Mouse (Mus musculus): ENCODE results near the gene Ints4.

Ints4 gene

GRCm38 (mm10) chr7:97535531-97535930, 54.8 kb downstream of the Ints4 start:
- DNase-seq (ENCODE audit: extremely low read depth, low read depth, low spot score) = no peak

- DNase-seq (ENCODE audit: extremely low read depth, low read depth, low spot score) = no peak
Observed at GRCm38 (mm10) chr7:97536571-97536970, 55.8 kb downstream of the Ints4 start.

GRCm38 (mm10) chr7:97546462-97546861, 65.7 kb downstream of the Ints4 start:
- no peak for DNase-seq (ENCODE audit: extremely low read depth, low read depth, low spot score)

- DNase-seq (ENCODE audit: extremely low read depth, low read depth, low spot score) = no peak
Observed at GRCm38 (mm10) chr7:97549301-97549700, 68.5 kb downstream of the Ints4 start.

GRCm38 (mm10) chr7:97550673-97551072, 69.9 kb downstream of the Ints4 start:
- no peak for DNase-seq (ENCODE audit: extremely low read depth, low read depth, low spot score)

GRCm38 (mm10) chr7:97563576-97563975, 82.8 kb downstream of the Ints4 start:
- no peak for DNase-seq (ENCODE audit: extremely low read depth, low read depth, low spot score)

GRCm38 (mm10) chr7:97569372-97569771, 88.6 kb downstream of the Ints4 start:
- no peak for DNase-seq (ENCODE audit: extremely low read depth, low read depth, low spot score)

- no peak for DNase-seq (ENCODE audit: extremely low read depth, low read depth, low spot score)
Observed at GRCm38 (mm10) chr7:97570389-97570788, 89.6 kb downstream of the Ints4 start.

- no peak for DNase-seq (ENCODE audit: extremely low read depth, low read depth, low spot score)
Observed at GRCm38 (mm10) chr7:97578361-97579066, 97.8 kb downstream of the Ints4 start.

- DNase-seq (ENCODE audit: extremely low read depth, low read depth, low spot score) = peak; percentile 64
Observed at GRCm38 (mm10) chr7:97579067-97579975, 98.6 kb downstream of the Ints4 start, which contains the start of the genes Aamdc and Rsf1. TSS of gene Aamdc (minus strand) at chr7:97579497. TSS of gene Rsf1 (plus strand) at chr7:97579889.

GRCm38 (mm10) chr7:97579976-97580842, 99.5 kb downstream of the Ints4 start:
- no peak for DNase-seq (ENCODE audit: extremely low read depth, low read depth, low spot score)

GRCm38 (mm10) chr7:97580843-97581214, 100.1 kb downstream of the Ints4 start:
- DNase-seq (ENCODE audit: extremely low read depth, low read depth, low spot score) = peak; percentile 19

- DNase-seq (ENCODE audit: extremely low read depth, low read depth, low spot score) = no peak
Observed at GRCm38 (mm10) chr7:97588506-97588905, 107.8 kb downstream of the Ints4 start.

- no peak for DNase-seq (ENCODE audit: extremely low read depth, low read depth, low spot score)
Observed at GRCm38 (mm10) chr7:97590488-97590887, 109.7 kb downstream of the Ints4 start.
